Mouse (Mus musculus): ENCODE measurements around the gene Syp. TPM values are rescaled to one million over a fixed set of nuclear protein-coding genes. Genes with fewer than 3 reads are reported as not detected.

Syp gene
- total RNA-seq, 2 experiments from 2014 or later, result 1,889 to 1,992 TPM

Other genes with a start within 250 kb of the Syp start
- not detected for gene Foxp3, start 64.8 kb upstream of the Syp start, total RNA-seq (2021)
- gene Ppp1r3f, start 64.2 kb upstream of the Syp start, total RNA-seq (2021), result 10 to 100 TPM; 20.3 to 29.1 TPM
- 10 to 100 TPM; 29.0 to 34.2 TPM for gene Ccdc22, start 33.0 kb upstream of the Syp start, total RNA-seq (2021)
- gene Cacna1f, start 31.4 kb upstream of the Syp start, total RNA-seq (2021), result under 1 TPM in 1 of 2 experiments, not detected in 1; 0.33 TPM
- gene Prickle3, start 18.8 kb downstream of the Syp start, total RNA-seq (2021), result 1 to 10 TPM; 1.9 to 2.5 TPM
- gene Plp2, start 32.9 kb downstream of the Syp start, total RNA-seq (2021), result 10 to 100 TPM in 1 of 2 experiments, 1 to 10 TPM in 1; 8.8 to 11.1 TPM
- under 1 TPM; 0.19 to 0.44 TPM for gene Magix, start 42.8 kb downstream of the Syp start, total RNA-seq (2021)
- 10 to 100 TPM; 33.8 to 34.2 TPM for gene Gpkow, start 58.7 kb downstream of the Syp start, total RNA-seq (2021)
- gene Wdr45, start 75.9 kb downstream of the Syp start, total RNA-seq (2021), result 10 to 100 TPM; 55.8 to 56.1 TPM
- 1 to 10 TPM in 1 of 2 experiments, not detected in 1; 1.6 TPM for gene Gm45208, start 83.8 kb downstream of the Syp start, total RNA-seq (2021)
- 10 to 100 TPM; 96.0 to 98.1 TPM for gene Praf2, start 90.0 kb downstream of the Syp start, total RNA-seq (2021)
- 10 to 100 TPM; 26.7 to 29.7 TPM for gene Ccdc120, start 112.4 kb downstream of the Syp start, total RNA-seq (2021)
- 10 to 100 TPM; 34.2 to 35.2 TPM for gene Tfe3, start 124.1 kb downstream of the Syp start, total RNA-seq (2021)
- 100 to 1,000 TPM in 1 of 2 experiments, 10 to 100 TPM in 1; 99.1 to 103 TPM for gene Gripap1, start 151.3 kb downstream of the Syp start, total RNA-seq (2021)
- gene Kcnd1, start 183.8 kb downstream of the Syp start, total RNA-seq (2021), result 1 to 10 TPM; 8.4 to 9.6 TPM
- 10 to 100 TPM; 81.4 to 83.2 TPM for gene Otud5, start 202.9 kb downstream of the Syp start, total RNA-seq (2021)
- 10 to 100 TPM; 49.5 to 52.9 TPM for gene Pim2, start 239.8 kb downstream of the Syp start, total RNA-seq (2021)
- 10 to 100 TPM; 34.5 to 38.2 TPM for gene Slc35a2, start 245.6 kb downstream of the Syp start, total RNA-seq (2021)

All from left cerebral cortex, adult 18-20 months (tissue).